Mouse (Mus musculus) forebrain, embryonic 15.5 days (tissue): ENCODE measurements around the gene Kif1b. TPM values are rescaled to one million over a fixed set of nuclear protein-coding genes. Genes with fewer than 3 reads are reported as not detected.
A peak's percentile ranks its signal among the peaks of the same experiment; 100 is the strongest.

Experiments
- ATAC-seq: fragments of 200-750 bp; cut with Nextera tagmentation; replicated peaks from 2 replicates; pipeline ENCODE4 v1.8.0; 2017; ENCODE audit warnings: mild to moderate bottlenecking, moderate TSS enrichment, moderate library complexity
- H3K27ac ChIP-seq: fragments of 300-500 bp; sonication (generic); replicated peaks from 2 replicates; pipeline ENCODE4 v1.5.1; 2015; ENCODE audit warnings: mild to moderate bottlenecking, inconsistent platforms
- H3K27me3 ChIP-seq: fragments of 300-500 bp; sonication (generic); 2 replicates; pipeline ENCODE4 v1.6.1; 2015; ENCODE audit warnings: inconsistent platforms
- H3K36me3 ChIP-seq: fragments of 300-500 bp; sonication (generic); 2 replicates; pipeline ENCODE4 v1.6.1; 2015; ENCODE audit warnings: mild to moderate bottlenecking, inconsistent platforms
- H3K4me1 ChIP-seq: fragments of 300-500 bp; sonication (generic); 2 replicates; pipeline ENCODE4 v1.6.1; 2015; ENCODE audit warnings: inconsistent platforms
- H3K4me2 ChIP-seq: fragments of 300-500 bp; sonication (generic); replicated peaks from 2 replicates; pipeline ENCODE4 v1.6.1; 2015; ENCODE audit warnings: mild to moderate bottlenecking, inconsistent platforms
- H3K4me3 ChIP-seq: fragments of 300-500 bp; sonication (generic); 2 replicates; pipeline ENCODE4 v1.5.1; 2015; ENCODE audit warnings: mild to moderate bottlenecking, inconsistent platforms
- H3K9ac ChIP-seq: fragments of 300-500 bp; sonication (generic); replicated peaks from 2 replicates; pipeline ENCODE4 v1.6.1; 2015; ENCODE audit warnings: mild to moderate bottlenecking, inconsistent platforms
- H3K9me3 ChIP-seq: fragments of 300-500 bp; sonication (generic); 2 replicates; pipeline ENCODE4 v1.6.1; 2016; ENCODE audit warnings: inconsistent platforms
- WGBS: fragments of 180-500 bp; shearing (Covaris S2); methylation state at CpG from one replicate; pipeline ENCODE4 v1.1.7; 2015; ENCODE audit warnings: mixed read lengths; 5-methylcytosine and 5-hydroxymethylcytosine counted together
- polyA plus RNA-seq: library from polyadenylated mRNA; unstranded; fragments of >200 nt; fragmentation: Nextera tagmentation; extraction: Ambion mirVana; gene quantifications from 2 replicates; pipeline ENCODE4 v1.2.1, GENCODE M21; 2015

Kif1b gene
- polyA plus RNA-seq, 1 experiment from 2014 or later: 141 TPM

GRCm38 (mm10) chr4:149259391-149260094 is 48.0 kb downstream of the Kif1b start:
- no peak overlapping the region for H3K4me2 ChIP-seq
- H3K27me3 ChIP-seq: no peaks in the 10 kb centered on the region
- H3K4me3 ChIP-seq: no peak overlapping the region
- H3K4me1 ChIP-seq: peaks cover 18% of the 10 kb centered on the region
- peaks cover 64% of the 10 kb centered on the region for H3K36me3 ChIP-seq
- ATAC-seq: no peak
- whole genome bisulfite sequencing: 93% methylated on average over 9 of the region's 9 CpGs
- no peak overlapping the region for H3K9ac ChIP-seq
- no peaks in the 10 kb centered on the region for H3K9me3 ChIP-seq
- H3K27ac ChIP-seq: no peak overlapping the region

- H3K27me3 ChIP-seq: no peaks in the 10 kb centered on the region
- ATAC-seq: no peak
- H3K27ac ChIP-seq: no peak overlapping the region
- 93% methylated on average over 3 of the region's 3 CpGs for WGBS
- no peak overlapping the region for H3K9ac ChIP-seq
- H3K4me1 ChIP-seq: peaks cover 18% of the 10 kb centered on the region
- H3K4me3 ChIP-seq: no peak overlapping the region
- no peak overlapping the region for H3K4me2 ChIP-seq
- peaks cover 67% of the 10 kb centered on the region for H3K36me3 ChIP-seq
- H3K9me3 ChIP-seq: no peaks in the 10 kb centered on the region
Observed at GRCm38 (mm10) chr4:149258926-149259325, 48.6 kb downstream of the Kif1b start.

- Histone ChIP-seq H3K9me3 (no peaks in the 10 kb centered on the region), H3K36me3 (peaks cover 59% of the 10 kb centered on the region), H3K27me3 (no peaks in the 10 kb centered on the region), H3K4me3 (no peak overlapping the region), H3K27ac (peak overlapping the region; percentile 57), H3K4me2 (no peak overlapping the region), H3K4me1 (peaks cover 18% of the 10 kb centered on the region), H3K9ac (no peak overlapping the region)
- WGBS: 79% methylated on average over 15 of the region's 15 CpGs
- no peak for ATAC-seq
Observed at GRCm38 (mm10) chr4:149256511-149257300, 50.8 kb downstream of the Kif1b start.

- H3K4me3 ChIP-seq: no peak overlapping the region
- peaks cover 62% of the 10 kb centered on the region for H3K36me3 ChIP-seq
- no peak overlapping the region for H3K4me2 ChIP-seq
- 4% methylated on average over 13 of the region's 13 CpGs for WGBS
- no peaks in the 10 kb centered on the region for H3K9me3 ChIP-seq
- H3K4me1 ChIP-seq: peaks cover 18% of the 10 kb centered on the region
- ATAC-seq: peak; percentile 72
- 0 out of 2 replicates have a peak overlapping the region, but pooled peaks have one; percentile 7 for H3K9ac ChIP-seq
- H3K27me3 ChIP-seq: no peaks in the 10 kb centered on the region
- H3K27ac ChIP-seq: peak overlapping the region; percentile 57
Observed at GRCm38 (mm10) chr4:149255277-149256270, 51.9 kb downstream of the Kif1b start.

GRCm38 (mm10) chr4:149254827-149255226 is 52.7 kb downstream of the Kif1b start:
- no peak overlapping the region for H3K4me3 ChIP-seq
- whole genome bisulfite sequencing: 39% methylated on average over 4 of the region's 4 CpGs
- H3K4me1 ChIP-seq: peaks cover 18% of the 10 kb centered on the region
- no peaks in the 10 kb centered on the region for H3K9me3 ChIP-seq
- no peak overlapping the region for H3K4me2 ChIP-seq
- H3K9ac ChIP-seq: no peak overlapping the region
- H3K27ac ChIP-seq: peak overlapping the region; percentile 57
- H3K36me3 ChIP-seq: peaks cover 68% of the 10 kb centered on the region
- no peak for ATAC-seq
- H3K27me3 ChIP-seq: no peaks in the 10 kb centered on the region

GRCm38 (mm10) chr4:149249311-149249710 is 58.2 kb downstream of the Kif1b start:
- no peaks in the 10 kb centered on the region for H3K27me3 ChIP-seq
- H3K4me3 ChIP-seq: no peak overlapping the region
- H3K27ac ChIP-seq: no peak overlapping the region
- peaks cover 19% of the 10 kb centered on the region for H3K4me1 ChIP-seq
- WGBS: 88% methylated on average over 1 of the region's 1 CpGs
- H3K9ac ChIP-seq: no peak overlapping the region
- no peak overlapping the region for H3K4me2 ChIP-seq
- H3K9me3 ChIP-seq: no peaks in the 10 kb centered on the region
- ATAC-seq: no peak
- peaks cover 68% of the 10 kb centered on the region for H3K36me3 ChIP-seq

- Histone ChIP-seq H3K4me3 (no peak overlapping the region), H3K27me3 (no peaks in the 10 kb centered on the region), H3K36me3 (peaks cover 67% of the 10 kb centered on the region), H3K27ac (peak overlapping the region; percentile 84), H3K9ac (0 out of 2 replicates have a peak overlapping the region, but pooled peaks have one; percentile 24), H3K4me1 (peaks cover 19% of the 10 kb centered on the region), H3K4me2 (no peak overlapping the region), H3K9me3 (no peaks in the 10 kb centered on the region)
- WGBS: 43% methylated on average over 5 of the region's 5 CpGs
- no peak for ATAC-seq
Observed at GRCm38 (mm10) chr4:149247772-149248171, 59.7 kb downstream of the Kif1b start.

- Histone ChIP-seq H3K4me3 (no peak overlapping the region), H3K36me3 (peaks cover 70% of the 10 kb centered on the region), H3K9me3 (no peaks in the 10 kb centered on the region), H3K4me2 (no peak overlapping the region), H3K27ac (peak overlapping the region; percentile 84), H3K9ac (no peak overlapping the region), H3K27me3 (no peaks in the 10 kb centered on the region), H3K4me1 (peaks cover 19% of the 10 kb centered on the region)
- WGBS: 9% methylated on average over 8 of the region's 8 CpGs
- peak; percentile 75 for ATAC-seq
Observed at GRCm38 (mm10) chr4:149247156-149247633, 60.3 kb downstream of the Kif1b start.

- 18% methylated on average over 7 of the region's 7 CpGs for WGBS
- Histone ChIP-seq H3K27me3 (no peaks in the 10 kb centered on the region), H3K9ac (no peak overlapping the region), H3K36me3 (peaks cover 69% of the 10 kb centered on the region), H3K4me1 (peaks cover 19% of the 10 kb centered on the region), H3K9me3 (no peaks in the 10 kb centered on the region), H3K4me3 (no peak overlapping the region), H3K4me2 (no peak overlapping the region), H3K27ac (peak overlapping the region; percentile 84)
- no peak for ATAC-seq
Observed at GRCm38 (mm10) chr4:149246578-149247155, 60.8 kb downstream of the Kif1b start.

GRCm38 (mm10) chr4:149237011-149237410 is 70.5 kb downstream of the Kif1b start:
- Histone ChIP-seq H3K36me3 (peaks cover 50% of the 10 kb centered on the region), H3K4me3 (no peak overlapping the region), H3K4me2 (no peak overlapping the region), H3K9me3 (no peaks in the 10 kb centered on the region), H3K9ac (no peak overlapping the region), H3K27me3 (no peaks in the 10 kb centered on the region), H3K4me1 (no peaks in the 10 kb centered on the region), H3K27ac (no peak overlapping the region)
- no peak for ATAC-seq
- WGBS: 95% methylated on average over 15 of the region's 15 CpGs

GRCm38 (mm10) chr4:149233938-149234337 is 73.6 kb downstream of the Kif1b start:
- no peak overlapping the region for H3K27ac ChIP-seq
- no peak for ATAC-seq
- WGBS: 78% methylated on average over 9 of the region's 9 CpGs
- no peaks in the 10 kb centered on the region for H3K27me3 ChIP-seq
- H3K4me2 ChIP-seq: no peak overlapping the region
- no peak overlapping the region for H3K9ac ChIP-seq
- H3K4me3 ChIP-seq: no peak overlapping the region
- peaks cover 45% of the 10 kb centered on the region for H3K36me3 ChIP-seq
- H3K9me3 ChIP-seq: no peaks in the 10 kb centered on the region
- no peaks in the 10 kb centered on the region for H3K4me1 ChIP-seq
